Mouse (Mus musculus): Measurements from ENCODE around the gene Stub1.
A peak's percentile ranks its signal among the peaks of the same experiment; 100 is the strongest.

- TF ChIP-seq CTCF (IDR thresholded peaks at IDR 0.05) (peak; percentile 63), POLR2A (IDR thresholded peaks at IDR 0.05; ENCODE audit: insufficient read depth, low read depth, low read length) (0 out of 2 replicates have a peak, but pooled peaks have one; percentile 9), EP300 (IDR thresholded peaks at IDR 0.05; ENCODE audit: insufficient read depth, low read depth, low read length) (no peak)
Measured at GRCm38 (mm10) chr17:25879261-25879660, 46.1 kb upstream of the Stub1 start.

Data from heart, adult 2 months (tissue).